Mouse (Mus musculus) gastrocnemius, adult 2 months (tissue): ENCODE measurements around the gene Gm12166. TPM values are rescaled to one million over a fixed set of nuclear protein-coding genes. Genes with fewer than 3 reads are reported as not detected.
"Not testable (repeated sequence)": the region's sequence is repeated elsewhere in the genome, so short reads cannot be mapped to it uniquely, and the experiment has no call there.

Source experiments
- DNase-seq: peaks from one replicate; pipeline ENCODE4 v3.0.0; 2022
- H3K27ac ChIP-seq: fragments of 200-600 bp; 2 replicates; pipeline ENCODE4 v1.8.1; 2022; ENCODE audit warnings: mild to moderate bottlenecking
- H3K4me3 ChIP-seq: fragments of 200-600 bp; 2 replicates; pipeline ENCODE4 v1.8.1; 2022; ENCODE audit warnings: mild to moderate bottlenecking, moderate library complexity
- CTCF ChIP-seq: fragments of 200-600 bp; IDR thresholded peaks from 2 replicates; pipeline ENCODE4 v1.8.1; 2022; ENCODE audit warnings: antibody characterized with exemption, mild to moderate bottlenecking, moderate library complexity
- intact Hi-C: fragments of 180-260 bp; cut with DNase I; formaldehyde crosslinking; loops from one replicate; pipeline ENCODE4 v1.15.1; 2025
- long read RNA-seq, 2 experiments: library from polyadenylated mRNA; stranded (forward); transcript quantifications; one replicate each; pipeline ENCODE4 v2.0.0; 2021
- total RNA-seq, 2 experiments: library from RNA; stranded (reverse); gene quantifications; 2 replicates each; pipeline ENCODE4 v1.2.3; 2021

The Gm12166 gene
- under 1 TPM; 0.64 to 0.99 TPM for total RNA-seq
- long read RNA-seq, experiment 1, partial matches to known transcripts, result 0 of 1 reads
- long read RNA-seq, experiment 1, other reads (novel, unspliced or antisense), result 0 of 1 reads
- long read RNA-seq, experiment 2, result 0 reads

- H3K4me3 ChIP-seq, H3K27ac ChIP-seq: not testable (repeated sequence)
- intact Hi-C loops, result loop anchor here (1.0 to 2.0 kb wide), 2 partner anchors 76 to 163 kb away; no protein-coding TSS in a partner anchor
- peak; percentile 76 for DNase-seq
- peak; percentile 75 for TF ChIP-seq CTCF
Observed at GRCm38 (mm10) chr11:46052105-46052659, at the start of gene Gm12166. TSS of gene Gm12166 (minus strand) at chr11:46052321.

- TF ChIP-seq CTCF, result no peak
- Histone ChIP-seq H3K4me3 (no peak overlapping the region), H3K27ac (peak overlapping the region; percentile 79)
- intact Hi-C loops, result no loop called here
- DNase-seq, result no peak
Observed at GRCm38 (mm10) chr11:46097062-46097461, 44.9 kb upstream of the Gm12166 start.

- Histone ChIP-seq H3K4me3 (no peak overlapping the region), H3K27ac (peak overlapping the region; percentile 79)
- no peak for DNase-seq
- intact Hi-C loops, result no loop called here
- TF ChIP-seq CTCF, result no peak
Observed at GRCm38 (mm10) chr11:46096265-46096649, 44.1 kb upstream of the Gm12166 start.

DNA sequence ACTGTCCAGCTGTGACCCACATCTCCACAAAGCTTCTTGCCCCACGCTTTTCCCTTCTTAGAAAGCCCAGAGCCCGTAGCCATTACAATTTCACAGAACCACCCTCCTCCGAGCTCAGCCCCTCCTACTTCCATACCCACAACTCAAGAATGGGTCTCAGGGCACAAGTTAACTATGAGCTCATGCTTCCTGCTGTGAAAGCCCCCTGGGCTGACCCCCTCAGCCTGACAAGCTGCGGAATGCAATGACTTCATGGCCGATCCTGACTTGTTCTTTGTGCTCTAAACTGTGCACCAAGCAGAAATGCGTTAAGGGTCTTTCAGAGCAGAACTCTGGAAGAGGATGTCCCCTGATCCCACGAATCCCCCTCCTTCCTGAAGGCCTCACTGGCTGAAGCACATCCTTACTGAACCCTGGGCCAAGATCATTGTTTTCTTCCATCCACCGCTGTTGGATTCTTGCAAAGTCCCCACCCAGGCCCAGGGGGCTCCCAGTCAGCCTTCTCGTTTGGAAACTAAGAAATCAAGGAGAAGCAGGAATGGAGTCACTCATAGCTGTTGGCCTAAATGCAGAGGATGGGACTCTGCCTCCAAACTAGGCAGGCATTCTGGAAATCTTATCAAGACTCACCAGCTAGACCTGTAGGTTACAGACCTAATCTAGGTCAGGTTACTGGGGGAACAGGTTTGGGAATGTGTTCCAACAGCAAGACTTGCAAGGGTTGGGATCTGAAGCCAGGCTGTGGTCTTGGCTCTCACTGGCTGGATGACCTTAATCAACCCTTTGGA, 43.5 kb upstream of the Gm12166 start:
- Histone ChIP-seq H3K27ac (peak overlapping the region; percentile 79), H3K4me3 (no peak overlapping the region)
- TF ChIP-seq CTCF, result no peak
- peak; percentile 76 for DNase-seq
- intact Hi-C loops, result no loop called here

DNA sequence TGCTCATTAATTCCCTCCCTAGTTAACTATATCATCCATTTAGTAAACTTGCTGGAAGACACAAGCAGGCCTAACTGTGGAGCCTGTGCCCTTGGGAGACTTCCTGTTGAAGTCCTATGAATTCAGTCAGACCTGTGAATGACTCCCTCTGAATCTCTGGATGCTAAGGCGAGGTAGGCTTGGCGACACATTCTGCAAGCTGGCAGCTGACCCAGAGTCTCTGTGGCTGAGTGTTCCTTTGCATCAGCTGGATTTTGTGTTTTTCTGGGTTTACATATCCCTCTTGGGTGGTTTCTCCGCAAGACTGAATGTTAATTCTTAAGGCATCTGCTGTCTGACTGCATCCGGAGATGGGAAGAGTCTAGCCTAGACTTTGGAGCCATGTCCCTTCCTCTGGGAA, 40.0 kb upstream of the Gm12166 start:
- intact Hi-C loops, result no loop called here
- no peak for TF ChIP-seq CTCF
- H3K27ac ChIP-seq, result peak overlapping the region; percentile 63
- peak; percentile 61 for DNase-seq
- 0 out of 2 replicates have a peak overlapping the region, but pooled peaks have one; percentile 5 for H3K4me3 ChIP-seq

GRCm38 (mm10) chr11:46090951-46091667, 39.0 kb upstream of the Gm12166 start:
- DNase-seq, result no peak
- intact Hi-C loops, result no loop called here
- H3K27ac ChIP-seq, result peak overlapping the region; percentile 63
- H3K4me3 ChIP-seq, result no peak overlapping the region
- TF ChIP-seq CTCF, result no peak

DNA sequence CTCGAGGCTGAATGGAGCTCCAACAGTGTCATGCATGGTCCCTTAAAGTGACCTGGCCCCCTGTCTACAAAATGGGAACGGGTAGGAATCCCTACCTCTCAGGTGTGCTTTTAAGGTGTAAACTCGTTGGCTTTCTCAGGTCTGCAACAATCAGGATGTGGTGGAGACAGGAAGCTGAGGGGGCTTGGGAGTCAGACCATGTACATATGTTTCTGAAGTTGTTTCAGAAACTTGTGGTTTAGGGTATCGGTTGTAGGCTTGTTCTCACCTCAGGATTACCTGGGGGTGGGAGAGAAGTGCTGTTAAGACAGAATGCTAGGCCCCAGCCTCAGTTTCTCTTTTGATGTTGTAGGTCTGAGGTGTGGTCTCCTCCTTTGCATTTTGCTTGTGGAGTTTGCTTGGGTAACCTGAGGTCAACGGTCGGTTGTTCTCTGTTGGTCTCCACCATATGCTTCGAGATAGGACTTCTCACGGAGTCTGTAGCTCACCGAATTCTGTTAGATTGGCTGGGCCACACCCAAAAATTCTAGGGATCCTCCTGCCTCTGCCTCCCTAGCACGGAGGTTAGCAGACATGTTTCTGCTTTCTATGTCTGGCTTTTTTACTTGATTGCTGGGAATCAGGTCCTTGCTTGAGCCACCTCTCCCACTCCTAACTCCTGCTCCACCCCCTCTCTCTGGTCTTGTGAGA, 38.1 kb upstream of the Gm12166 start:
- peak overlapping the region; percentile 16; the same call in 1 of the 2 replicates for H3K27ac ChIP-seq
- DNase-seq, result no peak
- intact Hi-C loops, result no loop called here
- no peak for TF ChIP-seq CTCF
- no peak overlapping the region for H3K4me3 ChIP-seq

DNA sequence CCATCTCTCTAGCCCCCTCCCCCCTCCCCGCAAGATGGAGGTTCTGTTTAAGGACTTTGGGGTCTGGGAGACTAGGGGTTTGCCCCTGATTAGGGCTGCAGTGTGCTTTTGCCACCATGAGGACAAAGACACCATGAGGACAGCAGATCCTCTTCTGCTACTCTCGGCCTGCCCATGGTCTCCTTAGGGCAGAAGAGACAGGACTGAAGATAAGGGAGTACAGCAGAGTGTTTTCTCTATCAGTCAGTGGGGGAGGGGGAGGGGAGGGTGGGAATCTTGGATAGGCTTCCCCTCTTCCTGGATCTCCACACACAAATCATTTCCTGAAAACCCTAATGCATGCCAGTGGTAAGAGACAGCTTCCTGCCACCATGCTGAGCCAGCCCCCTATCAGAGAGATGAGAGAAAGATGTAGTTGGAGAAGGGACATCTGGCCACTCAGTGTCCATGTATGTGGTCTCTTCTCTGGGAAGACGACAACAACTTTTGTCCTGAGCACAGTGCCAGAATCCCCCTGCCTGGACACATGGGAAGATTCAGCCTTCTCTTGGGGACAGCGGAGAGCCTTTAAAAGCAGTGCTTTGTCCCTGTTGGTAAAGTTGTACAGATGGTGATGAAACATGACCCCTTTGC, 37.1 kb upstream of the Gm12166 start:
- H3K27ac ChIP-seq, result peak overlapping the region; percentile 25
- no peak for TF ChIP-seq CTCF
- DNase-seq, result no peak
- no peak overlapping the region for H3K4me3 ChIP-seq
- intact Hi-C loops, result no loop called here

- no peak overlapping the region for H3K4me3 ChIP-seq
- DNase-seq, result no peak
- intact Hi-C loops, result no loop called here
- H3K27ac ChIP-seq, result no peak overlapping the region
- no peak for TF ChIP-seq CTCF
Observed at GRCm38 (mm10) chr11:46086446-46086845, 34.3 kb upstream of the Gm12166 start.

- DNase-seq, result peak; percentile 50
- intact Hi-C loops, result no loop called here
- no peak for TF ChIP-seq CTCF
- H3K4me3 ChIP-seq, result no peak overlapping the region
- peak overlapping the region; percentile 72 for H3K27ac ChIP-seq
Observed at GRCm38 (mm10) chr11:46085398-46086163, 33.5 kb upstream of the Gm12166 start.

DNA sequence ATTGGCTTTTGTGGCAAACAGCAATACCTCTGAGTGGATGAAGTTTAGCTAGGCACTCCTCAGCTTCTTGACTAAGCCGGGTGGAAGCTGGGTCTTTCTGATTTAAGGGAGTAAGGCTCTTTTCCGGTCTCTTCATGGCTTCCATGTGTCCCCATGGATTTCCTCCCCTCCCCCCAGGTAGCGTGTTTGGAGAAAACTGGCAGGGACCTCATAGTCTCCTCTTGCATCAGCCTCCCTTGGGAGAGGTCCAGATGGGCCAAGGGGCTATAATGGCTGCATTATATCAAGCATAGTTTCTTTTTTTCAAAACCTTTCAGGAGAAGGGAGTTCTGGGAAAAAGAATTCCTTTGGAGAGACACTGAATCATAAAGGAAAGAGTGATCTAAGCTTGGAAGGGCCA, 32.4 kb upstream of the Gm12166 start:
- Histone ChIP-seq H3K27ac (peak overlapping the region; percentile 72), H3K4me3 (no peak overlapping the region)
- intact Hi-C loops, result no loop called here
- peak; percentile 49 for DNase-seq
- no peak for TF ChIP-seq CTCF
